Mouse (Mus musculus) liver, postnatal 0 days (tissue): ENCODE measurements at regions not wholly inside any gene's neighbourhood (a gene's known extent, or its start where the extent isn't known, plus 50 kb on each side); places are given as distances from the start of the nearest gene placed in this dataset.
A peak's percentile ranks its signal among the peaks of the same experiment; 100 is the strongest.

Experiments
- ATAC-seq: fragments of 200-750 bp; cut with Nextera tagmentation; 2 replicates; pipeline ENCODE4 v1.8.0; 2017; ENCODE audit warnings: mild to moderate bottlenecking, moderate library complexity
- DNase-seq: peaks from one replicate; pipeline ENCODE4 v3.0.0-alpha.2; 2016
- H3K27ac ChIP-seq: fragments of 300-500 bp; sonication (generic); 2 replicates; pipeline ENCODE4 v1.5.1; 2014; ENCODE audit warnings: antibody characterized with exemption, moderate library complexity, mild to moderate bottlenecking, low read depth
- H3K27me3 ChIP-seq: fragments of 300-500 bp; sonication (generic); 2 replicates; pipeline ENCODE4 v1.6.1; 2014; ENCODE audit warnings: low read length, control low read depth, mixed read lengths; ENCODE audit not compliant: insufficient read depth
- H3K36me3 ChIP-seq: fragments of 300-500 bp; sonication (generic); replicated peaks from 2 replicates; pipeline ENCODE4 v1.6.1; 2014; ENCODE audit warnings: mild to moderate bottlenecking, control low read depth, low read length, moderate library complexity, mixed read lengths; ENCODE audit not compliant: insufficient read depth
- H3K4me1 ChIP-seq: fragments of 300-500 bp; sonication (generic); 2 replicates; pipeline ENCODE4 v1.6.1; 2014; ENCODE audit warnings: antibody characterized with exemption, mild to moderate bottlenecking, control low read depth; ENCODE audit not compliant: insufficient read depth
- H3K4me2 ChIP-seq: fragments of 300-500 bp; sonication (generic); 2 replicates; pipeline ENCODE4 v1.6.1; 2014; ENCODE audit warnings: low read depth, mild to moderate bottlenecking, low read length, moderate library complexity, mixed read lengths
- H3K4me3 ChIP-seq: fragments of 300-500 bp; sonication (generic); 2 replicates; pipeline ENCODE4 v1.5.1; 2014; ENCODE audit warnings: low read depth, low read length
- H3K9ac ChIP-seq: fragments of 300-500 bp; sonication (generic); replicated peaks from 2 replicates; pipeline ENCODE4 v1.6.1; 2014; ENCODE audit warnings: mild to moderate bottlenecking, moderate library complexity
- H3K9me3 ChIP-seq: fragments of 300-500 bp; sonication (generic); 2 replicates; pipeline ENCODE4 v1.6.1; 2016; ENCODE audit warnings: mild to moderate bottlenecking, control low read depth, low read length, mixed read lengths
- CTCF ChIP-seq: sonication (generic); IDR thresholded peaks from 2 replicates; pipeline ENCODE4 v1.5.1; 2016; ENCODE audit warnings: antibody characterized with exemption, low read depth
- EP300 ChIP-seq: IDR thresholded peaks from 2 replicates; pipeline ENCODE4 v1.6.1; 2016; ENCODE audit warnings: antibody characterized with exemption, low read depth, mild to moderate bottlenecking
- WGBS: fragments of 180-500 bp; shearing (Covaris S2); extraction: QIAGEN DNeasy Blood & Tissue Kit; methylation state at CpG from one replicate; pipeline ENCODE4 v1.1.7; 2014; ENCODE audit not compliant: insufficient replicate concordance; 5-methylcytosine and 5-hydroxymethylcytosine counted together

GRCm38 (mm10) chr11:32126311-32126698 lies 73.8 kb downstream of the Il9r start:
- no peak for TF ChIP-seq CTCF
- no peak for TF ChIP-seq EP300
- H3K4me3 ChIP-seq, result no peak overlapping the region
- no peaks in the 10 kb centered on the region for H3K9me3 ChIP-seq
- no peak overlapping the region for H3K4me2 ChIP-seq
- no peak for DNase-seq
- 46% methylated on average over 5 of the region's 5 CpGs for WGBS
- no peak for ATAC-seq
- H3K36me3 ChIP-seq, result no peaks in the 10 kb centered on the region
- no peaks in the 10 kb centered on the region for H3K4me1 ChIP-seq
- H3K27me3 ChIP-seq, result no peaks in the 10 kb centered on the region
- H3K27ac ChIP-seq, result no peak overlapping the region
- no peak overlapping the region for H3K9ac ChIP-seq

- Histone ChIP-seq H3K4me1 (no peaks in the 10 kb centered on the region), H3K27ac (no peak overlapping the region), H3K4me3 (no peak overlapping the region), H3K9me3 (no peaks in the 10 kb centered on the region), H3K27me3 (no peaks in the 10 kb centered on the region), H3K36me3 (no peaks in the 10 kb centered on the region), H3K4me2 (no peak overlapping the region), H3K9ac (no peak overlapping the region)
- ATAC-seq, result no peak
- 26% methylated on average over 11 of the region's 11 CpGs for WGBS
- no peak for TF ChIP-seq CTCF
- no peak for TF ChIP-seq EP300
- no peak for DNase-seq
Observed at GRCm38 (mm10) chr11:32125586-32126310, 74.3 kb downstream of the Il9r start.

GRCm38 (mm10) chr11:32120596-32120995 lies 79.5 kb downstream of the Il9r start:
- H3K9ac ChIP-seq, result no peak overlapping the region
- no peaks in the 10 kb centered on the region for H3K27me3 ChIP-seq
- H3K4me3 ChIP-seq, result no peak overlapping the region
- H3K4me1 ChIP-seq, result no peaks in the 10 kb centered on the region
- ATAC-seq, result no peak
- H3K4me2 ChIP-seq, result no peak overlapping the region
- H3K27ac ChIP-seq, result no peak overlapping the region
- H3K36me3 ChIP-seq, result no peaks in the 10 kb centered on the region
- DNase-seq, result no peak
- WGBS, result 77% methylated on average over 3 of the region's 3 CpGs
- H3K9me3 ChIP-seq, result no peaks in the 10 kb centered on the region
- TF ChIP-seq EP300, result no peak

GRCm38 (mm10) chr11:32118844-32119629 lies 81.0 kb downstream of the Il9r start:
- Histone ChIP-seq H3K9ac (no peak overlapping the region), H3K9me3 (no peaks in the 10 kb centered on the region), H3K4me1 (no peaks in the 10 kb centered on the region), H3K36me3 (no peaks in the 10 kb centered on the region), H3K27ac (no peak overlapping the region), H3K4me2 (no peak overlapping the region), H3K27me3 (no peaks in the 10 kb centered on the region), H3K4me3 (no peak overlapping the region)
- no peak for TF ChIP-seq EP300
- no peak for TF ChIP-seq CTCF
- DNase-seq (peak; percentile 18), ATAC-seq (peak; percentile 51; the same call in 1 of the 2 replicates)
- 44% methylated on average over 14 of the region's 14 CpGs for WGBS

GRCm38 (mm10) chr11:32117930-32118329 lies 82.1 kb downstream of the Il9r start:
- Histone ChIP-seq H3K4me1 (no peaks in the 10 kb centered on the region), H3K27me3 (no peaks in the 10 kb centered on the region), H3K9ac (no peak overlapping the region), H3K27ac (no peak overlapping the region), H3K9me3 (no peaks in the 10 kb centered on the region), H3K4me3 (no peak overlapping the region), H3K4me2 (no peak overlapping the region), H3K36me3 (no peaks in the 10 kb centered on the region)
- 42% methylated on average over 2 of the region's 2 CpGs for WGBS
- DNase-seq (no peak), ATAC-seq (no peak)
- TF ChIP-seq EP300 (no peak), CTCF (no peak)

- Histone ChIP-seq H3K9ac (no peak overlapping the region), H3K4me1 (no peaks in the 10 kb centered on the region), H3K27ac (no peak overlapping the region), H3K4me2 (no peak overlapping the region), H3K4me3 (no peak overlapping the region), H3K27me3 (no peaks in the 10 kb centered on the region), H3K36me3 (no peaks in the 10 kb centered on the region), H3K9me3 (no peaks in the 10 kb centered on the region)
- 52% methylated on average over 2 of the region's 2 CpGs for WGBS
- TF ChIP-seq EP300 (no peak), CTCF (no peak)
- DNase-seq (no peak), ATAC-seq (no peak)
Observed at GRCm38 (mm10) chr11:32113118-32113826, 86.8 kb downstream of the Il9r start.
